Mouse (Mus musculus): ENCODE data around the gene Lrig2.

Lrig2 gene

DNA sequence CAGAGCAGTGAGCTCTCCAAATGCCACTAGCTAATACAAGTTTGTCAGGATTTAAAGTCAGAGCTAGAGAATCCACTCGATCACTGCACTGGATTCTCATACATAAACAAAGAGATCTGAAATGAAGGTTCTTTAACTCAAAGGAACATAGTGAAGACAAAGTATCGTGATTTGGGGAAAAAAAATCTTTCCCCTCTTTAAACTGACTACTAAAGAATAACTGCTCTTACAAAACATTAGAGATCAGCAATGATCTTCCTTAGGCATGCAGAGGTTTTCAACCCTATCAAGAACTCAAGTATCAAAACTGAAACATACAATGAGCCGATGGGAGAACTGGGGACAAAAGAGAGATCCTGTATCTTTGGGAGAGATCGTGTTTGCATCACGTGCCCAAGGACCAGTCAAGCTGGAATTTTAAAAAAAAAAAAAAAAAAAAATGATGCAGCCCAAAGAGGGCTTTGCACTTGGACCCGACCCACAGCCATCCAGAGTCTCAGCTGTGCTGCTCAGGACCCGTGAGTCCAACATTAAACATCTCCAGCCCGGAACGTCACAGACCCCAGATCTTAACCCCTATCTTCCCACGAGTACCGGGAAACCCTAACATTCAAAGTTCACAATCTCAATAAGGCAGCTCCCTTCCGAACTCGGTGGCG lies 818 bp downstream of the Lrig2 start:
- DNase-seq (ENCODE audit: low spot score in 2 of 2), result peak in 1 of 2 experiments; percentile 12

DNA sequence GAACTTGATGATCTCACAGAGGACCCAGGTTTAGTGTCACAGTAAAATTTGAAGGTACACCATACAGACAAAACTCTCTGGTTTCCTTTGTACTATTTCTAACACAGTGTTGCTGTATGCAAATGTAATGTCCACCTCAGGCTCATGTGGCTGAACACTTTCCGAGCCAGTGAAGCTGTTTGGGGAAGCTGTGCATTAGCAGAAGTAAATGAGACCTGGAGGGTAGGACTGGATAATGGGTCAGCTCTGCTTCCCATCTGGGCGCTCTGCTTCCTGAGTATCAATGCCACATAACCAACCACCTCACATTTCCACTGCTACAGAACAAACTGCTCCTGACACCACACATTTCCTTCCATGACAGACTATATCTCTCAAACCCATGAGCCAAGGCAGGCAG lies 10.1 kb downstream of the Lrig2 start:
- no peak for DNase-seq (ENCODE audit: low spot score in 2 of 2)

- DNase-seq (ENCODE audit: low spot score in 2 of 2), result no peak
Measured at GRCm38 (mm10) chr3:104500881-104501280, 10.8 kb downstream of the Lrig2 start.

DNA sequence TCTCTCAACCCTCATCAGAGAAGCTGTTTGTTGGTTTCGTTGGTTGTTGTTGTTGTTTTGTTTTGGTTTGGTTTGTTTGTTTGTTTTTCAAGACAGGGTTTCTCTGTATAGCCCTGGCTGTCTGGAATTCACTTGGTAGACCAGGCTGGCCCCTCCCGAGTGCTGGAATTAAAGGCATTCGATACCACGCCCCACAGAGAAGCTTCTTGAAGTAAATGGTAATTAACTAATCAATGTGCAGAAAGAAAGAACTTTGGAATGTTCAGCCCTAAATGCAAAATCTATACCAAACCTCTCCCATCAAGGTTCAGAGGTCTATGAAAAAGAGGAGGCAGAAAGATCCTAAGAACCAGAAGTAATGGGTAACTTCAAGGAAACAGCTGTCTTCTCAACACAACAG lies 15.5 kb downstream of the Lrig2 start:
- no peak for DNase-seq (ENCODE audit: low spot score in 2 of 2)

- peak in 1 of 2 experiments; percentile 49 for DNase-seq (ENCODE audit: low spot score in 2 of 2)
Measured at GRCm38 (mm10) chr3:104480946-104481719, 30.6 kb downstream of the Lrig2 start.

- no peak for DNase-seq (ENCODE audit: low spot score in 2 of 2)
Measured at GRCm38 (mm10) chr3:104478056-104478455, 33.7 kb downstream of the Lrig2 start.

GRCm38 (mm10) chr3:104469421-104469820 lies 42.3 kb downstream of the Lrig2 start:
- DNase-seq (ENCODE audit: low spot score in 2 of 2), result no peak

DNA sequence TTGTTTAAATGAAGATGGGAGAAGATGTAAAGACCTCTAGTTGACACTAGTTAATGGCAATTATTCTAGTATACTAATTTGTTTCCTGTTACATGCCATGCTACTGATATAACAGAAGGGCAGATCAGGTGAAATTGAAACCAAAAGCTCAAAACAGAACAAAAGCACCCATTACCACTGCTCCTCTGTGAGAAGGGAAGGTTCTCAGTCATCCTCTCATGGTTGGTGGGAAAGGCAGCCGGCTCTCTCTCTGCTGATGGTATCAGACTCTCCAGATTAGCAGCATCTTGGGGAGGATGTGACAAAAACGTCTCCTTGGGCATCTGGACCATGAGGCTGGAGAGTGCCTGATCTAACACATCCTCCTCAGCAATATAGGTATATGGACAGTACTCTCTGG lies 50.5 kb downstream of the Lrig2 start:
- DNase-seq (ENCODE audit: low spot score in 2 of 2), result no peak

- no peak for DNase-seq (ENCODE audit: low spot score in 2 of 2)
Measured at GRCm38 (mm10) chr3:104458588-104458987, 53.1 kb downstream of the Lrig2 start.

GRCm38 (mm10) chr3:104455506-104456275 lies 56.0 kb downstream of the Lrig2 start:
- no peak for DNase-seq (ENCODE audit: low spot score in 2 of 2)

DNA sequence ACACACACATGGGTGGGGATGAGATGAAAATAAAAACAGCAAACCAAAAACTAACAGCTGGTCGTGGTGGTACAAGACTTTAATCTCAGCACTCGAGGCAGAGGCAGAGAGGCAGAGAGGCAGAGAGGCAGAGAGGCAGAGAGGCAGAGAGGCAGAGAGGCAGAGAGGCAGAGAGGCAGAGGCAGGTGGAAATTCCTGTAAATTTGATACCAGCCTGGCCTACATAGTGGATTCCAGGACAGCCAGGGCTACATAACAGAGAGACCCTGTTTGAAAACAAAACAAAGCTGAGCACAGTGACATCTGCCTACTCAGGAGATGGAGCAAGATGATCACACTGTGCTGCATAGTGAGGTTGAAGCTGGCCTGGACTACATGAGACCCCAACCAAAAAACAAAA lies 64.5 kb downstream of the Lrig2 start:
- DNase-seq (ENCODE audit: low spot score in 2 of 2), result no peak

GRCm38 (mm10) chr3:104446689-104447088 lies 65.0 kb downstream of the Lrig2 start:
- DNase-seq (ENCODE audit: low spot score in 2 of 2), result no peak

DNA sequence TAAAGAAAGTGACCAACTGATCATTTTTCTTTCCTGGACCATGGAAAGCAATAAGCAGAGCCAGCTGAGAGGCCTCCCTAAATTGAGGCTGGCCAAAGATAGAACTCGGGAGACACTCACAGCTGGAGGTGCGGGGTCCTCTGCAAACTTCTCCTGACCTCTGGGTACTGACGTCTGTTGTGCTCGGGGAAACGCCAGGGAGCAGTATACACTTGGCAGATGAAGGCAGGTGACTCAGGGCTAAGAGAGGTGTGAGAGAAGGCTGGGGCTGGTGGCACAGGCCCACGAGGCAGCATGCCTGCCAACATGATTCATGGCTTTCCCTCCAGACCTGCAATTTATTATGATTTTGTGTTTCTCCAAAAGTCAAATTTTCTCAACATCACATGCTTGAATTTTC lies 66.1 kb downstream of the Lrig2 start:
- DNase-seq (ENCODE audit: low spot score in 2 of 2), result peak; percentile 31 to 35

DNA sequence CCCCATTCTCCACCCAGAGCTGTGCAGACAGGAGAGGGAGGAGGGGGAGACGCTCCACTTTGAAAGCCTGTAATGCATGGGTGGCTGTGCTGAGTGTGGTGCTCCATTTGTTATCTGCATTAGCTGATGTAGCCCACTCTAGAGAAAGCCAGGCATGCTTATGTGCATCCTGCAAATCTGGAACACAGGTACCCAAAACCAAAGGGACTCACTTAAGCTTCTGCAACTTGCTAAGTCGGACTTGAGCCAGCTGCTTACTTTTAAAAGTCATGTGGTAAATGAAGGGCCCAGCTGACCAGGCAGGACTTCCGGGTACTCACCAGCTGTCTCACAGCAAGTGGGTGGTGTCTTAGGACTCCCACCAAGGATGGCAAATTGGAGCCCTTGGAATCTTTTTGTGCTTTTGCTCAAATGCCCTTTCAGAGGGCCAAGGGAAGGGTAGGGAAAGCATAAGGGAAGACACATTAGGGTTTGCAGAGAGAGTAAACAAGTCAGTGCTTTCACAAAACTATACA lies 66.7 kb downstream of the Lrig2 start:
- no peak for DNase-seq (ENCODE audit: low spot score in 2 of 2)

DNA sequence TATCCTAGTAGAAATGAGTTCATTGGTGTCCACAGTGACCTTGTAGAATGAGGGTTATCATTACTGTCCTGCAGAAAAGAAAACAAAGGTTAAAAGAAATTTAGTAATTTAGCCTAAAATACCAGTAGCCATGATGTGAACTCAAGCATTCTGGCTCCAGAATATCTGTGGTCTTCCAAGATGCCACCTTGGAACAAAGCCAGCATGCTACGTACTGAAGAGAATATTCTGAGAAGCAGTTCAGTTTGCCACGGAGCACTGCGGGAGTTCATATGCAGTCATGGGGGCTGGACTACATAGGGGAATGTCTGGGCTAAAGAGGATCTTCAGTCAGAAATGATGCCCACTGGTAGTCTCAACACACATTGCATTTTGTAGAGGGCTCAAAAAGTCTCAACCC lies 67.6 kb downstream of the Lrig2 start:
- no peak for DNase-seq (ENCODE audit: low spot score in 2 of 2)

GRCm38 (mm10) chr3:104442357-104442756 lies 69.4 kb downstream of the Lrig2 start:
- no peak for DNase-seq (ENCODE audit: low spot score in 2 of 2)

- DNase-seq (ENCODE audit: low spot score in 2 of 2), result peak; percentile 96 to 97
Measured at GRCm38 (mm10) chr3:104441870-104442283, 69.8 kb downstream of the Lrig2 start.

GRCm38 (mm10) chr3:104441435-104441834 lies 70.3 kb downstream of the Lrig2 start:
- no peak for DNase-seq (ENCODE audit: low spot score in 2 of 2)

DNA sequence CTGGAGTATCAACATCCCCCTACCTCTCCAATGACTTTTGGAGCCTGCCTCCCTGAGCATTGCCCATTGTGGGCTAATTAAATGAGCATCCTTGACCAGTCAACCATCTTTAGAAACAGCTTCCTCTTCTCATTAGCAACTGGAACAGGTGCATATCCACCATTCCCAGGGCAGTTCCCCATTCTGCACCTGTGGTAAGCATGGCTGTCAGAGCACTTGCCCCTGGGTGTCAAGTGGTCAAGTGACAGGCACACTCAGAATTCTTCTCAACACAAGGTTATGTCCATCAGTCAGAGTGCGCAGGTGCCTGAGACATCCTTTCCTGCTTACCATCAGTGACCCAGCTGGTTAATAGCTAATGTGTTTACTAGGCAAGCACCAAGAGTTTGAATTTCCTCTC lies 72.9 kb downstream of the Lrig2 start:
- DNase-seq (ENCODE audit: low spot score in 2 of 2), result no peak

- DNase-seq (ENCODE audit: low spot score in 2 of 2), result no peak
Measured at GRCm38 (mm10) chr3:104437576-104437975, 74.1 kb downstream of the Lrig2 start.

DNA sequence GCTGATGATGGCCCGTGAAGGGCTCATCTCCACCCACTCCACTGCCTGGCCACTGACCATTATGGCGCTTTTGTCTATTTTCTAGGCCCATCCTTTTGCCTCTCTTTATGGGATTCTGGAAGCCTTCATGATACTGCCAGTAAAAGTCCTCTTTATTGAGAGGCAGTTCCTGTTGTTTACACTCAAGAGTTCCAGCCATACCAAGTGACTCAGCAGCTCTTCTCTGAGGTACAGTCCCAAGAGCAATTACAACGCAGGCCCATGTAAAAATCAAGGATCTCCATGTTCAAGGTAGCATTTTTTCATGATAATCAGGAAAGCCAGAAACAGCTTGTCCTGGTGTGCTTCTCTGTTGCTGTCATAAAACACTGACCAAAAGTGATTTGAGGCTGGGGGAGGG lies 75.8 kb downstream of the Lrig2 start:
- DNase-seq (ENCODE audit: low spot score in 2 of 2), result no peak

DNA sequence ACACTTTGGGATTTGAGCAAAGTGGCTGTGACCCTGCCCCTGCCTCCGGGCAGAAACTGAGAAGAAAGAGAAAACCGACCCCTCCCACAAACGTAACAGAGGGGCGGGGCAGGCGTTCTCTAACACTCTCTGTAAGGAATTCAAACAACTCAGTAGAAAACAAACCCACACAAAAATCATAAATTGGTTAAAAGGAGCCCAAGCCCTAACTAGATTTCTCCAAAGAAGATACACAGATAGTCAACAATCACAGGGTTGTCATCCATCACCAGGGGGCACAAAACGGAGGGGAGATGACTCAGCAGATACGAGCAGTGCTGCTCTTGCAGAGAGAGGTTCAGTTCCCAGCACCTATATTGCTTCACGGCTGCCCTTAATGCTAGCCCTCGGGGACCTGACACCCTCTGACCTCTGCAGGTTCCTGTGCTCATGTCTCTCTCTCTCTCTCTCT lies 77.4 kb downstream of the Lrig2 start:
- no peak for DNase-seq (ENCODE audit: low spot score in 2 of 2)
